Mouse (Mus musculus) kidney, embryonic 16.5 days (tissue): ENCODE results near the gene Sec31a. TPM values are rescaled to one million over a fixed set of nuclear protein-coding genes. Genes with fewer than 3 reads are reported as not detected.

Experiments
- ATAC-seq: fragments of 200-750 bp; cut with Nextera tagmentation; 2 replicates; pipeline ENCODE4 v1.8.0; 2017; ENCODE audit warnings: moderate TSS enrichment; ENCODE audit not compliant: low FRiP score, low TSS enrichment
- H3K27ac ChIP-seq: fragments of 300-500 bp; sonication (generic); 2 replicates; pipeline ENCODE4 v1.5.1; 2014; ENCODE audit warnings: low read length
- H3K27me3 ChIP-seq: fragments of 300-500 bp; sonication (generic); 2 replicates; pipeline ENCODE4 v1.6.1; 2014; ENCODE audit warnings: low read length, control low read depth, mixed read lengths; ENCODE audit not compliant: insufficient read depth
- H3K36me3 ChIP-seq: fragments of 300-500 bp; sonication (generic); 2 replicates; pipeline ENCODE4 v1.6.1; 2014; ENCODE audit warnings: low read length, control low read depth, mixed read lengths; ENCODE audit not compliant: insufficient read depth
- H3K4me1 ChIP-seq: fragments of 300-500 bp; sonication (generic); 2 replicates; pipeline ENCODE4 v1.6.1; 2014; ENCODE audit warnings: low read length, control low read depth, mixed read lengths; ENCODE audit not compliant: insufficient read depth
- H3K4me2 ChIP-seq: fragments of 300-500 bp; sonication (generic); replicated peaks from 2 replicates; pipeline ENCODE4 v1.6.1; 2014; ENCODE audit warnings: low read depth, low read length
- H3K4me3 ChIP-seq: fragments of 300-500 bp; sonication (generic); 2 replicates; pipeline ENCODE4 v1.5.1; 2014; ENCODE audit warnings: mild to moderate bottlenecking, low read length
- H3K9ac ChIP-seq: fragments of 300-500 bp; sonication (generic); replicated peaks from 2 replicates; pipeline ENCODE4 v1.6.1; 2014; ENCODE audit warnings: low read length
- H3K9me3 ChIP-seq: fragments of 300-500 bp; sonication (generic); 2 replicates; pipeline ENCODE4 v1.6.1; 2016; ENCODE audit warnings: low read length, control low read depth
- WGBS: fragments of 180-500 bp; shearing (Covaris S2); extraction: QIAGEN DNeasy Blood & Tissue Kit; methylation state at CpG from one replicate; pipeline ENCODE4 v1.1.7; 2014; 5-methylcytosine and 5-hydroxymethylcytosine counted together
- polyA plus RNA-seq: library from polyadenylated mRNA; unstranded; fragments of >200 nt; fragmentation: Nextera tagmentation; extraction: Ambion mirVana; gene quantifications from 2 replicates; pipeline ENCODE4 v1.2.1, GENCODE M21; 2015

The Sec31a gene
- polyA plus RNA-seq, 1 experiment from 2014 or later = 174 TPM

- Histone ChIP-seq H3K27ac (no peak overlapping the region), H3K27me3 (no peaks in the 10 kb centered on the region), H3K4me1 (peaks cover 26% of the 10 kb centered on the region), H3K36me3 (peaks cover 19% of the 10 kb centered on the region), H3K4me3 (peak overlapping the region; percentile 79), H3K9ac (peak overlapping the region; percentile 68), H3K4me2 (peak overlapping the region; percentile 73), H3K9me3 (no peaks in the 10 kb centered on the region)
- ATAC-seq = no peak
- 28% methylated on average over 11 of the region's 11 CpGs for WGBS
Observed at GRCm38 (mm10) chr5:100414474-100415196, 1.4 kb downstream of the Sec31a start.

- Histone ChIP-seq H3K27ac (no peak overlapping the region), H3K36me3 (peaks cover 9% of the 10 kb centered on the region; the same call in 1 of the 2 replicates), H3K4me1 (peaks cover 26% of the 10 kb centered on the region), H3K4me3 (no peak overlapping the region), H3K4me2 (0 out of 2 replicates have a peak overlapping the region, but pooled peaks have one; percentile 2), H3K27me3 (no peaks in the 10 kb centered on the region), H3K9ac (no peak overlapping the region), H3K9me3 (no peaks in the 10 kb centered on the region)
- 60% methylated on average over 3 of the region's 3 CpGs for WGBS
- no peak for ATAC-seq
Observed at GRCm38 (mm10) chr5:100412886-100413285, 3.1 kb downstream of the Sec31a start.

- H3K27ac ChIP-seq = no peak overlapping the region
- H3K4me1 ChIP-seq = peaks cover 20% of the 10 kb centered on the region
- no peak overlapping the region for H3K4me3 ChIP-seq
- peaks cover 21% of the 10 kb centered on the region for H3K36me3 ChIP-seq
- no peaks in the 10 kb centered on the region for H3K27me3 ChIP-seq
- no peaks in the 10 kb centered on the region for H3K9me3 ChIP-seq
- H3K4me2 ChIP-seq = no peak overlapping the region
- no peak overlapping the region for H3K9ac ChIP-seq
- WGBS = 90% methylated on average over 5 of the region's 5 CpGs
- no peak for ATAC-seq
Observed at GRCm38 (mm10) chr5:100410281-100410680, 5.8 kb downstream of the Sec31a start.

- H3K36me3 ChIP-seq = peaks cover 34% of the 10 kb centered on the region
- 80% methylated on average over 5 of the region's 5 CpGs for WGBS
- ATAC-seq = no peak
- H3K27me3 ChIP-seq = no peaks in the 10 kb centered on the region
- H3K9ac ChIP-seq = no peak overlapping the region
- no peak overlapping the region for H3K4me2 ChIP-seq
- no peak overlapping the region for H3K27ac ChIP-seq
- no peak overlapping the region for H3K4me3 ChIP-seq
- H3K9me3 ChIP-seq = no peaks in the 10 kb centered on the region
- peaks cover 4% of the 10 kb centered on the region for H3K4me1 ChIP-seq
Observed at GRCm38 (mm10) chr5:100408485-100408884, 7.5 kb downstream of the Sec31a start.

- H3K27me3 ChIP-seq = no peaks in the 10 kb centered on the region
- H3K27ac ChIP-seq = no peak overlapping the region
- peaks cover 73% of the 10 kb centered on the region for H3K36me3 ChIP-seq
- H3K4me2 ChIP-seq = no peak overlapping the region
- no peaks in the 10 kb centered on the region for H3K4me1 ChIP-seq
- WGBS = 96% methylated on average over 3 of the region's 3 CpGs
- no peak overlapping the region for H3K9ac ChIP-seq
- no peaks in the 10 kb centered on the region for H3K9me3 ChIP-seq
- no peak overlapping the region for H3K4me3 ChIP-seq
- ATAC-seq = no peak
Observed at GRCm38 (mm10) chr5:100396753-100397152, 19.3 kb downstream of the Sec31a start.

- Histone ChIP-seq H3K4me1 (no peaks in the 10 kb centered on the region), H3K27ac (no peak overlapping the region), H3K9ac (no peak overlapping the region), H3K27me3 (no peaks in the 10 kb centered on the region), H3K36me3 (peaks cover 82% of the 10 kb centered on the region), H3K4me3 (no peak overlapping the region), H3K9me3 (no peaks in the 10 kb centered on the region), H3K4me2 (no peak overlapping the region)
- 87% methylated on average over 3 of the region's 3 CpGs for WGBS
- no peak for ATAC-seq
Observed at GRCm38 (mm10) chr5:100393681-100394080, 22.4 kb downstream of the Sec31a start.

GRCm38 (mm10) chr5:100392436-100392955 is 23.5 kb downstream of the Sec31a start:
- Histone ChIP-seq H3K27me3 (no peaks in the 10 kb centered on the region), H3K9ac (no peak overlapping the region), H3K4me1 (no peaks in the 10 kb centered on the region), H3K9me3 (no peaks in the 10 kb centered on the region), H3K36me3 (peaks cover 81% of the 10 kb centered on the region), H3K27ac (no peak overlapping the region), H3K4me3 (no peak overlapping the region), H3K4me2 (no peak overlapping the region)
- WGBS = 92% methylated on average over 20 of the region's 20 CpGs
- ATAC-seq = no peak

- no peak overlapping the region for H3K27ac ChIP-seq
- peaks cover 76% of the 10 kb centered on the region for H3K36me3 ChIP-seq
- no peaks in the 10 kb centered on the region for H3K27me3 ChIP-seq
- WGBS = 93% methylated on average over 18 of the region's 18 CpGs
- H3K9ac ChIP-seq = no peak overlapping the region
- no peaks in the 10 kb centered on the region for H3K4me1 ChIP-seq
- ATAC-seq = no peak
- no peak overlapping the region for H3K4me3 ChIP-seq
- no peaks in the 10 kb centered on the region for H3K9me3 ChIP-seq
- H3K4me2 ChIP-seq = no peak overlapping the region
Observed at GRCm38 (mm10) chr5:100383782-100384510, 32.1 kb downstream of the Sec31a start.

GRCm38 (mm10) chr5:100381094-100381493 is 34.9 kb downstream of the Sec31a start:
- no peaks in the 10 kb centered on the region for H3K27me3 ChIP-seq
- 96% methylated on average over 7 of the region's 7 CpGs for WGBS
- no peak overlapping the region for H3K4me3 ChIP-seq
- no peaks in the 10 kb centered on the region for H3K4me1 ChIP-seq
- no peak overlapping the region for H3K27ac ChIP-seq
- H3K9ac ChIP-seq = no peak overlapping the region
- ATAC-seq = no peak
- H3K4me2 ChIP-seq = no peak overlapping the region
- no peaks in the 10 kb centered on the region for H3K9me3 ChIP-seq
- peaks cover 83% of the 10 kb centered on the region for H3K36me3 ChIP-seq

- H3K36me3 ChIP-seq = peaks cover 79% of the 10 kb centered on the region
- H3K27ac ChIP-seq = peak overlapping the region; percentile 5; the same call in 1 of the 2 replicates
- no peaks in the 10 kb centered on the region for H3K4me1 ChIP-seq
- peak; percentile 76 for ATAC-seq
- H3K9ac ChIP-seq = no peak overlapping the region
- WGBS = 90% methylated on average over 5 of the region's 5 CpGs
- no peaks in the 10 kb centered on the region for H3K9me3 ChIP-seq
- H3K4me3 ChIP-seq = no peak overlapping the region
- H3K27me3 ChIP-seq = no peaks in the 10 kb centered on the region
- no peak overlapping the region for H3K4me2 ChIP-seq
Observed at GRCm38 (mm10) chr5:100380277-100380676, 35.8 kb downstream of the Sec31a start.
